Mouse (Mus musculus): ENCODE measurements around the gene Hs6st3. TPM values are rescaled to one million over a fixed set of nuclear protein-coding genes. Genes with fewer than 3 reads are reported as not detected.

The Hs6st3 gene
- polyA plus RNA-seq, 1 experiment from 2014 or later: 0.53 TPM

GRCm38 (mm10) chr14:119918281-119919034 is 780.3 kb downstream of the Hs6st3 start:
- WGBS: 63% methylated on average over 6 of the region's 6 CpGs
- Histone ChIP-seq H3K9ac (ENCODE audit: low read length) (no peak overlapping the region), H3K4me2 (ENCODE audit: low read depth) (no peak overlapping the region), H3K9me3 (ENCODE audit: control insufficient read depth, low read length) (no peaks in the 10 kb centered on the region), H3K4me1 (ENCODE audit: control insufficient read depth, insufficient read depth, low read length) (no peaks in the 10 kb centered on the region), H3K27ac (ENCODE audit: low read depth, low read length) (no peak overlapping the region), H3K36me3 (ENCODE audit: control insufficient read depth, insufficient read depth, low read length) (no peaks in the 10 kb centered on the region), H3K27me3 (ENCODE audit: control insufficient read depth, insufficient read depth, low read length) (no peaks in the 10 kb centered on the region), H3K4me3 (ENCODE audit: low read depth, low read length) (no peak overlapping the region)
- DNase-seq (ENCODE audit: low spot score) (no peak), ATAC-seq (ENCODE audit: insufficient read depth, low FRiP score, low TSS enrichment) (no peak)

GRCm38 (mm10) chr14:119919177-119919576 is 781.0 kb downstream of the Hs6st3 start:
- Histone ChIP-seq H3K36me3 (ENCODE audit: control insufficient read depth, insufficient read depth, low read length) (no peaks in the 10 kb centered on the region), H3K27ac (ENCODE audit: low read depth, low read length) (no peak overlapping the region), H3K9me3 (ENCODE audit: control insufficient read depth, low read length) (no peaks in the 10 kb centered on the region), H3K4me1 (ENCODE audit: control insufficient read depth, insufficient read depth, low read length) (no peaks in the 10 kb centered on the region), H3K27me3 (ENCODE audit: control insufficient read depth, insufficient read depth, low read length) (no peaks in the 10 kb centered on the region), H3K4me3 (ENCODE audit: low read depth, low read length) (no peak overlapping the region), H3K4me2 (ENCODE audit: low read depth) (no peak overlapping the region), H3K9ac (ENCODE audit: low read length) (no peak overlapping the region)
- 67% methylated on average over 1 of the region's 1 CpGs for WGBS
- no peak for ATAC-seq (ENCODE audit: insufficient read depth, low FRiP score, low TSS enrichment)
- no peak for DNase-seq (ENCODE audit: low spot score)

Other genes with a start within 250 kb of the Hs6st3 start
- gene Dzip1, start 212.9 kb upstream of the Hs6st3 start, polyA plus RNA-seq (2014; fragmentation: Nextera tagmentation; extraction: Ambion mirVana): 31.4 and 34.9 TPM in 2 replicates
- gene Dnajc3, start 200.4 kb upstream of the Hs6st3 start, polyA plus RNA-seq (2014; fragmentation: Nextera tagmentation; extraction: Ambion mirVana): 34.2 and 36.0 TPM in 2 replicates
- 16.2 and 16.4 TPM in 2 replicates for gene Uggt2, start 38.9 kb upstream of the Hs6st3 start, polyA plus RNA-seq (2014; fragmentation: Nextera tagmentation; extraction: Ambion mirVana)